Comparison of ENCODE assay signal across 12 mouse cellular contexts in genomic region chr6:82029611-82030510, GRCm38 (mm10). TPM values are rescaled to one million over a fixed set of nuclear protein-coding genes. Genes with fewer than 3 reads are reported as not detected.
DNase-seq lines count a peak whose midpoint lies in the region; ATAC-seq and TF ChIP-seq lines count a peak whose summit lies in the region.
"Had no signal": no experiment of that assay in that cellular context is flagged by ENCODE, and none has a peak within 500 bp of the region (broad histone marks: within the 10 kb centered on the region; RNA-seq: fewer than 3 reads in every experiment).

No protein-coding gene starts in this region.

- peak; percentile 91 for DNase-seq in midbrain, embryonic 11.5 days (ENCODE audit: low spot score, missing footprints)
- DNase-seq in midbrain, postnatal 0 days (ENCODE audit: low spot score), result no peak
- DNase-seq in heart, postnatal 14 days, result peak; percentile 25 to 49
- peak; percentile 40 for DNase-seq in retina, embryonic 14.5 days (ENCODE audit: low spot score)
- no peak for DNase-seq in left cerebral cortex, postnatal 25 days (ENCODE audit: low spot score in 2 of 2)
- no peak for DNase-seq in adrenal gland, adult 2 months
- DNase-seq in urinary bladder, postnatal 36 days (ENCODE audit: low spot score in 2 of 2), result no peak
- DNase-seq: thymus, postnatal 4 days had no signal

- H3K9me3 ChIP-seq in midbrain, embryonic 11.5 days (ENCODE audit: control insufficient read depth, low read length), result no peaks in the 10 kb centered on the region
- H3K9me3 ChIP-seq in midbrain, postnatal 0 days (ENCODE audit: low read length), result no peaks in the 10 kb centered on the region
- H3K9me3 ChIP-seq in limb, embryonic 13.5 days, result no peaks in the 10 kb centered on the region
- H3K9me3 ChIP-seq: neural tube, embryonic 12.5 days had no signal

- no peaks in the 10 kb centered on the region for H3K36me3 ChIP-seq in midbrain, embryonic 11.5 days (ENCODE audit: control insufficient read depth, insufficient read depth, low read length)
- H3K36me3 ChIP-seq in midbrain, postnatal 0 days (ENCODE audit: insufficient read depth, low read length), result no peaks in the 10 kb centered on the region
- no peaks in the 10 kb centered on the region for H3K36me3 ChIP-seq in limb, embryonic 13.5 days
- H3K36me3 ChIP-seq: neural tube, embryonic 12.5 days had no signal

- peaks cover 9% of the 10 kb centered on the region for H3K4me1 ChIP-seq in midbrain, embryonic 11.5 days (ENCODE audit: control insufficient read depth, insufficient read depth, low read length)
- H3K4me1 ChIP-seq in midbrain, postnatal 0 days (ENCODE audit: insufficient read depth, low read length), result 0 out of 2 replicates have a peak, but pooled peaks cover 2% of the 10 kb centered on the region
- peaks cover 40% of the 10 kb centered on the region for H3K4me1 ChIP-seq in limb, embryonic 13.5 days
- H3K4me1 ChIP-seq: neural tube, embryonic 12.5 days had no signal

- no peak overlapping the region for H3K9ac ChIP-seq in midbrain, embryonic 11.5 days (ENCODE audit: low read length)
- no peak overlapping the region for H3K9ac ChIP-seq in midbrain, postnatal 0 days (replicated peaks; ENCODE audit: low read length, poor library complexity, severe bottlenecking)
- no peak overlapping the region for H3K9ac ChIP-seq in limb, embryonic 13.5 days
- H3K9ac ChIP-seq: neural tube, embryonic 12.5 days had no signal

- H3K4me2 ChIP-seq in midbrain, embryonic 11.5 days, result no peak overlapping the region; the same call in 1 of the 2 replicates
- no peak overlapping the region for H3K4me2 ChIP-seq in midbrain, postnatal 0 days (ENCODE audit: low read depth, low read length, poor library complexity, severe bottlenecking)
- H3K4me2 ChIP-seq in limb, embryonic 13.5 days (replicated peaks), result peak overlapping the region; percentile 32; the same call in 1 of the 2 replicates
- H3K4me2 ChIP-seq: neural tube, embryonic 12.5 days had no signal

- WGBS in midbrain, embryonic 11.5 days, result 13% methylated on average over 19 of the region's 19 CpGs
- 20% methylated on average over 19 of the region's 19 CpGs for WGBS in midbrain, postnatal 0 days
- WGBS in limb, embryonic 13.5 days, result 28% methylated on average over 19 of the region's 19 CpGs

- H3K27me3 ChIP-seq in midbrain, embryonic 11.5 days (ENCODE audit: control insufficient read depth, insufficient read depth, low read length), result peaks cover 31% of the 10 kb centered on the region
- H3K27me3 ChIP-seq in midbrain, postnatal 0 days (ENCODE audit: insufficient read depth, low read length), result no peaks in the 10 kb centered on the region
- H3K27me3 ChIP-seq in limb, embryonic 13.5 days, result no peaks in the 10 kb centered on the region
- H3K27me3 ChIP-seq: neural tube, embryonic 12.5 days had no signal

- H3K4me3 ChIP-seq in midbrain, embryonic 11.5 days (ENCODE audit: low read depth, low read length), result no peak overlapping the region
- H3K4me3 ChIP-seq in midbrain, postnatal 0 days (ENCODE audit: low read depth, low read length), result no peak overlapping the region
- H3K4me3 ChIP-seq in limb, embryonic 13.5 days, result no peak overlapping the region
- H3K4me3 ChIP-seq: neural tube, embryonic 12.5 days had no signal

- peak; percentile 82 for ATAC-seq in midbrain, embryonic 11.5 days (ENCODE audit: low FRiP score)
- no peak for ATAC-seq in midbrain, postnatal 0 days (ENCODE audit: low FRiP score)
- ATAC-seq in limb, embryonic 13.5 days (ENCODE audit: low FRiP score, low read depth), result peak; percentile 91
- ATAC-seq: hindbrain, embryonic 16.5 days had no signal

- peak overlapping the region; percentile 10; the same call in 1 of the 2 replicates for H3K27ac ChIP-seq in midbrain, embryonic 11.5 days (ENCODE audit: low read depth, low read length)
- no peak overlapping the region for H3K27ac ChIP-seq in midbrain, postnatal 0 days (ENCODE audit: low read depth, low read length)
- H3K27ac ChIP-seq in limb, embryonic 13.5 days, result peak overlapping the region; percentile 87
- H3K27ac ChIP-seq: neural tube, embryonic 12.5 days had no signal

- no peak for TF ChIP-seq CTCF in midbrain, postnatal 0 days (IDR thresholded peaks at IDR 0.05)

- intact Hi-C loops in heart, postnatal 14 days (cut with DNase I), result no loop called here
- intact Hi-C loops in left cerebral cortex, postnatal 25 days (cut with DNase I), result no loop called here

RNA-seq across cellular contexts. Expression of gene Eva1a, which starts 11.0 kb away (rescaled TPM):
- polyA plus RNA-seq in midbrain, embryonic 11.5 days (2014; fragmentation: Nextera tagmentation; extraction: Ambion mirVana), result 2.4 and 2.7 TPM in 2 replicates
- 0.66 and 2.8 TPM in 2 replicates for total RNA-seq in midbrain, postnatal 0 days (2014; rRNA removed)
- polyA plus RNA-seq in midbrain, postnatal 0 days (2015; fragmentation: Nextera tagmentation; extraction: Ambion mirVana), result 0.64 and 0.91 TPM in 2 replicates
- 1 to 10 TPM; 3.7 to 5.2 TPM for total RNA-seq in heart, postnatal 14 days (2021)
- polyA plus RNA-seq in limb, embryonic 13.5 days (2015; fragmentation: Nextera tagmentation; extraction: Ambion mirVana), result 37.2 and 39.1 TPM in 2 replicates
- total RNA-seq in left cerebral cortex, postnatal 25 days (2021), result 10 to 100 TPM; 11.4 to 15.3 TPM
- total RNA-seq in adrenal gland, adult 2 months (2021), result 1 to 10 TPM; 2.2 to 3.4 TPM
- polyA plus RNA-seq in adrenal gland, adult 2 months (2012; rRNA removed), result 1.1 TPM in 2 replicates
- total RNA-seq: MEL had no signal

Comparison
In these comparisons a context has a peak if more than half of its experiments do, and no peak if none do; other contexts are left out.
1. DNase-seq: peak in midbrain, embryonic 11.5 days (single experiment), heart, postnatal 14 days (2 of 2) and retina, embryonic 14.5 days (single experiment); none in midbrain, postnatal 0 days (single experiment), left cerebral cortex, postnatal 25 days (0 of 2), adrenal gland, adult 2 months (single experiment) and urinary bladder, postnatal 36 days (0 of 2).